Mouse (Mus musculus): ENCODE results near the gene Slc17a3. TPM values are rescaled to one million over a fixed set of nuclear protein-coding genes. Genes with fewer than 3 reads are reported as not detected.

The Slc17a3 gene
- not detected for polyA plus RNA-seq (2017; shearing (Covaris generic))

DNA sequence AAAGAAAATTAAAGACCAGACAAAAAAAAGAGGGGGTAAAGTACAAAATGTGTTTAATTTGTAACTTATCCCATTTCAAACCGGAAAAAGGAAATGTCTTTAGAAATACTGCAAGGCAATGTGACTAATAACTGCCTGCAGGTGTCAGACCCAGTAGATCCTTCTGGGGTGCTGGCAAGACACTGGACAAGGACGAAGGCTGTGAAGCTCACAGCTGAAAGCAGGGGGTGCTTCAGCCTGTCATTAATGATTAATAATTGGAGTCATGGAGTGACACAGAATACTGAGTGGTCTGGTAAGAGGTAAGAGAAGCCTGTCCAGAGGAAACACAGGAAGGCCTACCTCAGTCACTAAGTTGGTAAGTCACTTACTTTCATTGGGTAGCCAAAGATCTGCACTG, at the start of gene Slc17a3:
Gene Slc17a3, plus strand, starts transcription at position 127 of the 400 bp plus-strand sequence.
- no peak for ATAC-seq

GRCm38 (mm10) chr13:23792520-23792919, 46.7 kb upstream of the Slc17a3 start:
- ATAC-seq: no peak

DNA sequence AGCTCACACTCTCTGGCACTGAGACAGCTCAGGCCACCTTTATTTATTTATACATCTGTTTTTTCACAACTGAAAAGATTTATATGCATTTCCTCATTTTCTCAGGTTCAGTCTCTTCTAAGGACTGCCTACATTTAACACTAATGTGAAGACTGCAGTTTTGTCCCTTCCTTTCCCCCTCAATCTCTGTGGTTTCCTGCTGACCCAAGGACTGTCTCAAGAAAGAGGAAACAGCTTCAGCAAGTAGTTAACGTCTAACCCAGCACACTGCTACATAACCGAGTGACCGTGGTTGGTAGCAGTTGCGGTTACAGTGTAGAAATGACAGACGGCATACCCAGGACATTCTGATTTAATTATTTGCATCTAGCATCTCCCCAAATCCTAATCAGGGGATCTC, 39.8 kb upstream of the Slc17a3 start:
- no peak for ATAC-seq

DNA sequence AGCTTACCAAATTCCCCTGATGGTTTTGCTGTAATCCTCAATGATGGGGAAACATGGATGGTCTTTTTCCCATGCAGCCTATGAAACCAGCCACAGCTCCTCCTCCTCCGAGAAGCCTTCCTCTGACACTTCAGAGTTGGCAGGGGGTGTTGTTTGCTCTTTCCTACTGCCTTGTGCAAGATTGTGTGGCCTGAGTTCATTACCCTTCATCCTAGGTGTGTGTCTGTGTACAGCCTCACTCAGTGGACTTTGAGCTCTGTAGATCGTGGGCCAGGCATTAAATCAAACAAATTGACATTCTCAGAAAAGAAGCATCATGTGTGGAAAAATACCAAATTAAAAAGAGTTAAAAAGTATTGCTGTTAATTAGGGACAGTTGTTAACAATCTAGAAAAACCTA, 34.7 kb upstream of the Slc17a3 start:
- ATAC-seq: no peak

DNA sequence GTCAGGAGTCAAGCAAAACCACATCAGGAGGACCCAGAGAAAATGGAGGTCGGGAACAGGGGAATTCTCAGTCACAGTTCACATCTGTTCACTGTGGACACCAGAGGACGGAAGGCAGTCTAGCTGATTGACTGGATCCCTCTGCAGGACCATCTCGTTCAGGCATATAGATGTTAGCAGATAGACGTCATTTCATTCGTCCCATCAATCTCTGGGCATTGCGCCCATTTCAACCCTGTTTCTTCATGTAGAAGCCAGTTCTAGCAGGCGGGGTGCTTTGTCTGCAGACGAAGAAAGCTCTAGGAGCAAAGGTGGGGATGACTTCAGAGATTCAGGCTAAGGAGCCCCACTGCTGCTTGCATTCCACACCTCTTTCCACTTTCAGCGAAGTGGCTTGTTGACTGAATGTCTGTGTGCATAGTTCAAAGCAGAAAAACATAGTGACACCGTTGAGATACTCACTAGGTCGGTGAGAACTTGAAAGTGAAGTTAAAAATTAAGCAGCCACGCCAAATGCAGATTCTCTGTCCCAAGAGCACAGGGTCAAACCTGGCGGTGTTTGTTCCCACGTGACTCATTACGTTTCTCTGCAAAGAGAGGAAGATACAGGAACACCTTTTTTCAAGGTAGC, 32.7 kb upstream of the Slc17a3 start, which contains the start of gene Slc17a2:
Gene Slc17a2, plus strand, starts transcription at position 572 of the 631 bp plus-strand sequence.
- ATAC-seq: no peak

- no peak for ATAC-seq
These were observed 23.1 kb upstream of the Slc17a3 start for GRCm38 (mm10) chr13:23816148-23816547.

- no peak for ATAC-seq
These were observed 18.9 kb upstream of the Slc17a3 start for GRCm38 (mm10) chr13:23820179-23820940.

DNA sequence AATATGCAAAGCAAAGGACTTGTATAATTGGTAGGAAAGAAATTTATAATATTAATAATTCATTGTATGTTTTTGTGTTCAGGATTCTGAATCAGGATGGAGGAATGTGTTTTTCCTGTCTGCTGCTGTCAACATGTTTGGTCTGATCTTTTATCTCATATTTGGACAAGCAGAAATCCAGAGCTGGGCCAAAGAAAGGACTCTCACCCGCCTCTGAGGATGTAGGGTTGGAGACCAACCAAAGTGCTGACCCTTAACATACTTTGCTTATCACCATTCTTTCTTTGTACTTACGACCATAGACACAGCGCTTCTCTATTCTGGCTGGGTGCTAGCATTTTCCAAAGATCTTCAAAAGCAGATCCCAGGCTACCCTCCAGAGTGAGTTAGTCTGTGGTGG, 17.0 kb upstream of the Slc17a3 start:
- ATAC-seq: no peak

GRCm38 (mm10) chr13:23826606-23827005, 12.6 kb upstream of the Slc17a3 start:
- no peak for ATAC-seq

- ATAC-seq: no peak
These were observed 6.2 kb upstream of the Slc17a3 start for GRCm38 (mm10) chr13:23833053-23833452.

DNA sequence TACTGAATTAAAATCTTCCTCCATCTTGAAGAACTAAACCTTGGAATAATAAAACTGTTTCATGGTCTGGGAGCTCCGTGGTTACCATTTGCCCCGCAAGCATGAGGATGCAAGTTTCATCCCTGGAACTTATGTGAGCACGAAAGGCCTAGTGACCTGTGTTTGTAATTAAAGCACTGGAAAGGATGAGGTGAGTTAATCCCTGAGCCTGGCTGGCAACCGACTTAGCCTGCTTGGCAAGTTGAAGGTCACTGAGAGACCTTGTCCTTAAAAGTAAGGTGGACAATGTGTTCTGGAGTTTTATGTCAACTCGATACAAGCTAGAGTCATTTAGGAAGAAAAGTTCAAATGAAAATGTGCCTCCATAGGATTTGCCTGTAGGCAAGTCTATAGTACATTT, 4.4 kb upstream of the Slc17a3 start:
- ATAC-seq: no peak

GRCm38 (mm10) chr13:23836630-23837029, 2.6 kb upstream of the Slc17a3 start:
- ATAC-seq: no peak

DNA sequence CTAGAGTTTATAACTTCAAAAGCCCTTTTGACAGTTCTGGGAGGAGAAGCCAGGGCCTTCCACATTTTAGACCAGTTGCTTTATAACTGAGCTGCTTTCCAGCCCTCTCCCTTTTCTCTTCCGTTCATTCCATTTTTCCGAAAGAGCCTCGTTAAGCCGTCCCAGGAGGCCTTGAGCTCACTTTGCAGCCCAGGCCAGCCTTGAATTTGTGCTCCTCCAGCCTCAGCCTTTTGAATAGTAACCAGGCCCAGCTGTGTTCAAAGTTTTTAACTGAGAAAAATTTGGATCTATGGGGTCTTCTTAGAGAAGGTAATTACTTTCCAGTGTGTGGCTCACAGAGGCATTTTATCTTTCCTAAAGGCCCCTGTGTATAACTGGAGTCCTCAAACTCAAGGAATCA, 6.6 kb downstream of the Slc17a3 start:
- no peak for ATAC-seq

DNA sequence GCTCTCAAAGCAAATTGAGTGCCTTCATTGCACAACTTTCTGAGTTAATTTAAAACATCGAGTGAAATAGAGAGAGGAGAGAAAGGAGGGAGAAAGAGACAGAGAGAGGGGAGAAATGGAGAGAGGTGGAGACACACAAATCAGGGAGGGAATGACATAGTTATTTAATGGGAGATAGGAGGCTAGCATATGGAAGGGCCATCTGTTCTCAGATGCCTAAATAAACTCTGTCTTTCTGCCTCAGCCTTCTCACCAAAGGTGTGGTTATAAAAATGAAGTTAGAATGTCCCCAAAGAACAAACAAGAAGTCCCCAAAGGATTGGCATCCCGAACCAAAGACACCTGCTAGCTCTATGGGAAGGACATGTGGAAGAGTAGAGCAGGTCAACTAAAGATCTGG, 10.1 kb downstream of the Slc17a3 start:
- no peak for ATAC-seq

DNA sequence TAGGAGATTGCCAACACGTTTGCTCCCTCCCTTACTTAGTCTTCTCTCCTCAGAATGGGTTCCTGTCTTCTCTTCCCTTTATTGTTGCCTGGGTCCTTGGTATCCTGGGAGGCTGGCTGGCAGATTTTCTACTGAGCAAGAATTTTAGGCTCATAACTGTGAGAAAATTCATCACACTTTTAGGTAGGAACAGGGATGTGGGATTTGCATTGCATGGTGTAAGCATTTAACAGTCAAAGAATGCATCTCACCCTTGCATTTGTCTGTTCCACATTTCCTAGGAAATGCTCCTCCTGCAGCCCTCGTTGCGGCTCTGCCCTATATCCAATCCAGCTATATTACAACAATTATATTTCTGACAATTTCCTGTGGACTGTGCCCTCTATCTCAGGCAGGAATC, 17.2 kb downstream of the Slc17a3 start:
- no peak for ATAC-seq

GRCm38 (mm10) chr13:23861815-23862214, 22.6 kb downstream of the Slc17a3 start:
- ATAC-seq: no peak

DNA sequence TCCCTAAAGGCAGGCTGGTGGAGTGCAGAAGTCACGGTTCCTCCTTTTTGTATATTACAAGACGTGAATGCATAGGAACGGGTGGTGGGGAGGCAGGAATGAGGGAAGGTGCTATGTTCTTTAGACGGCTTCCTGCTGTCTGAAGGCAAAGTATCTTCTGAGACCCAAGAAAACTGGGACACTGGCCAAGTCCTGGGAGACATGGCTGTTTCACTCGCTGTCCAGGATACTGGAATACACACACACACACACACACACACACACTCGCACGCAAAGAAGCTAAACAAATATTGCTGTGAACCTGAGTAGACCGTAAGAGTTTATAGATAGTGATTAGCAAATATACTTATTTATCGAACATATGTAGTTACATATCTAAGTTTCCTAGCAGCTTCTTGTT, 25.5 kb downstream of the Slc17a3 start:
- no peak for ATAC-seq

GRCm38 (mm10) chr13:23866086-23866710, 27.0 kb downstream of the Slc17a3 start:
- ATAC-seq: no peak

GRCm38 (mm10) chr13:23867000-23867399, 27.8 kb downstream of the Slc17a3 start:
- no peak for ATAC-seq

DNA sequence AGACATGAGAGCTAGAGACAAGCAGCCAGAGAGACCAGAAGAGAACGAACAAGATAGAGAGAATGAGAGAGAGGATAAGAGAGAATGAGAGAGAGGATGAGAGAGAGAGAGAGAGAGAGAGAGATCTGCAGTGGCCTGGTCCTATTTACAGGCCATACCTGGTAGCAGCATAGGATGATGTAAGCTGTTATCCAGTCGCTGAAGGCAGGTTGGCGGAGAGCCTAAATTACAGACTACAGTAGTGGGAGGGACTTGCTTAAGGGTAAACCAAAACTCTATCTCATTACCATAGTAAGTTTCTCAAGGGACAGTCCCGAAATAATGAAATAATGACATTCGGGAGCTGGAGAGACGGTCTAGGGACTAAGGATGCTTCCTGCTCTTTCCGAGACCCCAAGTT, 28.2 kb downstream of the Slc17a3 start, which contains the start of gene Slc17a1:
Gene Slc17a1, plus strand, starts transcription at position 346 of the 400 bp plus-strand sequence.
- ATAC-seq: no peak

- no peak for ATAC-seq
These were observed 29.7 kb downstream of the Slc17a3 start for GRCm38 (mm10) chr13:23868790-23869533.

- no peak for ATAC-seq
These were observed 30.8 kb downstream of the Slc17a3 start for GRCm38 (mm10) chr13:23869996-23870395.

DNA sequence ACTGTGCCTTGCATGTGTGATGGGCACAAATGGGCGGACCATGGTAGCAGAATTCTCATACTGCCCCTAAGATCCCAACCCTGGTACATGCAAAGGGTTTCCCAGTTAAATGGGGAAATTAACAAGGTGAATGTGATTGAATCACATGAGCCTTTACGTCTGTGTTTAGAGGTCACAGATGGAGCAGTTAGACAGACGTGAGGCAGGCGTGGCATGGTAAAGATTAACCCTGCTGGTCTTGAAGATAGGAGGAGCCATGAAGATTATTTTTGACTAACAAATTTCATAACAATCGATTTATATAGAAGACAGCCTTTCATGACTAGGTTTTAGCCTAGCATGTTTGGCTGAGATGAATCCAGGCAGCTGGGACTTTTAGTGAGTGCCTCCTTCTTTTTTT, 33.9 kb downstream of the Slc17a3 start:
- no peak for ATAC-seq
